Mouse (Mus musculus) cortical plate, adult 2 months (tissue): ENCODE measurements around the gene Hsdl2. TPM values are rescaled to one million over a fixed set of nuclear protein-coding genes. Genes with fewer than 3 reads are reported as not detected.

ENCODE experiments used
- H3K27ac ChIP-seq: fragments of 200-500 bp; 2 replicates; pipeline ENCODE4 v1.5.1; 2012; ENCODE audit warnings: low read length, control low read depth, inconsistent platforms; ENCODE audit not compliant: insufficient read depth
- H3K4me1 ChIP-seq: fragments of 200-500 bp; 2 replicates; pipeline ENCODE4 v1.6.1; 2011; ENCODE audit warnings: low read length; ENCODE audit not compliant: control insufficient read depth, insufficient read depth
- H3K4me3 ChIP-seq: fragments of 200-500 bp; 2 replicates; pipeline ENCODE4 v1.5.1; 2011; ENCODE audit warnings: mild to moderate bottlenecking, low read length, control low read depth; ENCODE audit not compliant: insufficient read depth
- CTCF ChIP-seq: fragments of 200-500 bp; IDR thresholded peaks from 2 replicates; pipeline ENCODE4 v1.5.1; 2011; ENCODE audit warnings: mild to moderate bottlenecking, control low read depth, low read length; ENCODE audit not compliant: insufficient read depth; ENCODE audit errors: extremely low read depth
- POLR2A ChIP-seq: fragments of 200-500 bp; IDR thresholded peaks from 2 replicates; pipeline ENCODE4 v1.6.1; 2011; ENCODE audit warnings: mild to moderate bottlenecking, low read length, control low read depth; ENCODE audit not compliant: insufficient read depth; ENCODE audit errors: extremely low read depth
- polyA plus RNA-seq: library from polyadenylated mRNA; depleted of rRNA; stranded (reverse); fragments of >200 nt; gene quantifications from 2 replicates; pipeline ENCODE4 v1.2.3, GENCODE M21; 2012; rRNA removed

Hsdl2 gene
- 30.5 and 36.2 TPM in 2 replicates for polyA plus RNA-seq

GRCm38 (mm10) chr4:59581314-59582185 is at the start of gene Hsdl2:
Gene Hsdl2 (plus strand): TSS chr4:59581563.
- Histone ChIP-seq H3K27ac (peak within 1 kb of the TSS; percentile 43), H3K4me1 (no peaks in the 10 kb centered on the region; the same call in 1 of the 2 replicates), H3K4me3 (peak within 1 kb of the TSS; percentile 89)
- TF ChIP-seq POLR2A: peak; percentile 72
- TF ChIP-seq CTCF: no peak

GRCm38 (mm10) chr4:59533268-59533667 is 48.1 kb upstream of the Hsdl2 start:
- Histone ChIP-seq H3K4me3 (no peak overlapping the region), H3K4me1 (no peaks in the 10 kb centered on the region), H3K27ac (no peak overlapping the region)
- no peak for TF ChIP-seq POLR2A
- no peak for TF ChIP-seq CTCF

- Histone ChIP-seq H3K27ac (no peak overlapping the region), H3K4me1 (no peaks in the 10 kb centered on the region), H3K4me3 (no peak overlapping the region)
- no peak for TF ChIP-seq CTCF
- no peak for TF ChIP-seq POLR2A
Measured at GRCm38 (mm10) chr4:59535624-59536023, 45.7 kb upstream of the Hsdl2 start.

- no peaks in the 10 kb centered on the region for H3K4me1 ChIP-seq
- no peak overlapping the region for H3K4me3 ChIP-seq
- TF ChIP-seq POLR2A: no peak
- no peak for TF ChIP-seq CTCF
- H3K27ac ChIP-seq: no peak overlapping the region
Measured at GRCm38 (mm10) chr4:59536281-59536680, 45.1 kb upstream of the Hsdl2 start.

GRCm38 (mm10) chr4:59543006-59543405 is 38.4 kb upstream of the Hsdl2 start:
- H3K4me3 ChIP-seq: no peak overlapping the region
- H3K27ac ChIP-seq: no peak overlapping the region
- no peaks in the 10 kb centered on the region for H3K4me1 ChIP-seq
- TF ChIP-seq POLR2A (no peak), CTCF (no peak)

GRCm38 (mm10) chr4:59544654-59545053 is 36.7 kb upstream of the Hsdl2 start:
- no peaks in the 10 kb centered on the region for H3K4me1 ChIP-seq
- no peak overlapping the region for H3K27ac ChIP-seq
- no peak overlapping the region for H3K4me3 ChIP-seq
- TF ChIP-seq POLR2A: no peak
- TF ChIP-seq CTCF: no peak

- no peaks in the 10 kb centered on the region for H3K4me1 ChIP-seq
- H3K4me3 ChIP-seq: no peak overlapping the region; the same call in 1 of the 2 replicates
- TF ChIP-seq POLR2A: no peak
- no peak for TF ChIP-seq CTCF
- H3K27ac ChIP-seq: no peak overlapping the region
Measured at GRCm38 (mm10) chr4:59546285-59547071, 34.9 kb upstream of the Hsdl2 start.

GRCm38 (mm10) chr4:59547136-59547889 is 34.0 kb upstream of the Hsdl2 start:
- Histone ChIP-seq H3K27ac (no peak overlapping the region), H3K4me3 (peak overlapping the region; percentile 77), H3K4me1 (no peaks in the 10 kb centered on the region)
- TF ChIP-seq CTCF: no peak
- TF ChIP-seq POLR2A: no peak

GRCm38 (mm10) chr4:59548011-59548559 is 33.3 kb upstream of the Hsdl2 start:
- H3K27ac ChIP-seq: no peak overlapping the region
- TF ChIP-seq CTCF (no peak), POLR2A (no peak)
- H3K4me3 ChIP-seq: peak overlapping the region; percentile 77
- H3K4me1 ChIP-seq: no peaks in the 10 kb centered on the region
